Mouse (Mus musculus): ENCODE results near the gene Atp6v0a1. TPM values are rescaled to one million over a fixed set of nuclear protein-coding genes. Genes with fewer than 3 reads are reported as not detected.

Gene Atp6v0a1
- polyA plus RNA-seq, 1 experiment: 15.4 TPM

- no peak for TF ChIP-seq TAL1 (IDR thresholded peaks at IDR 0.05; ENCODE audit: low read length)
- TF ChIP-seq GATA1 (IDR thresholded peaks at IDR 0.05; ENCODE audit: low read length): no peak
- peaks cover 67% of the 10 kb centered on the region for H3K36me3 ChIP-seq (ENCODE audit: control insufficient read depth)
- no peaks in the 10 kb centered on the region for H3K27me3 ChIP-seq (ENCODE audit: control insufficient read depth)
- H3K4me1 ChIP-seq (ENCODE audit: control insufficient read depth): peaks cover 17% of the 10 kb centered on the region
- no peak overlapping the region for H3K4me3 ChIP-seq (replicated peaks)
- H3K9me3 ChIP-seq (ENCODE audit: control insufficient read depth, low read length): peaks cover 3% of the 10 kb centered on the region
Observed at GRCm38 (mm10) chr11:101112186-101112585, 102.9 kb downstream of the Atp6v0a1 start.

Other genes with a start within 250 kb of the Atp6v0a1 start
- not detected in 2 replicates for gene Kcnh4, start 249.5 kb upstream of the Atp6v0a1 start, polyA plus RNA-seq (2012)
- not detected in 2 replicates for gene Hcrt, start 246.5 kb upstream of the Atp6v0a1 start, polyA plus RNA-seq (2012)
- 0.20 and 0.58 TPM in 2 replicates for gene Ghdc, start 238.5 kb upstream of the Atp6v0a1 start, polyA plus RNA-seq (2012)
- 0.67 and 0.90 TPM in 2 replicates for gene Stat5b, start 158.7 kb upstream of the Atp6v0a1 start, polyA plus RNA-seq (2012)
- 0.17 and 0.25 TPM in 2 replicates for gene Stat5a, start 150.1 kb upstream of the Atp6v0a1 start, polyA plus RNA-seq (2012)
- gene Stat3, start 69.9 kb upstream of the Atp6v0a1 start, polyA plus RNA-seq (2012): 0.96 and 1.2 TPM in 2 replicates
- 0.08 and 0.23 TPM in 2 replicates for gene Cavin1, start 38.6 kb upstream of the Atp6v0a1 start, polyA plus RNA-seq (2012)
- gene Naglu, start 60.6 kb downstream of the Atp6v0a1 start, polyA plus RNA-seq (2012): 0.05 and 0.14 TPM in 2 replicates
- gene Hsd17b1, start 69.0 kb downstream of the Atp6v0a1 start, polyA plus RNA-seq (2012): 0.04 and 0.06 TPM in 2 replicates
- 0.65 and 0.87 TPM in 2 replicates for gene Coasy, start 73.1 kb downstream of the Atp6v0a1 start, polyA plus RNA-seq (2012)
- 1.4 and 1.7 TPM in 2 replicates for gene Mlx, start 77.8 kb downstream of the Atp6v0a1 start, polyA plus RNA-seq (2012)
- 3.9 and 5.2 TPM in 2 replicates for gene Psmc3ip, start 86.0 kb downstream of the Atp6v0a1 start, polyA plus RNA-seq (2012)
- 1.6 and 1.7 TPM in 2 replicates for gene Retreg3, start 110.4 kb downstream of the Atp6v0a1 start, polyA plus RNA-seq (2012)
- gene Tubg1, start 110.5 kb downstream of the Atp6v0a1 start, polyA plus RNA-seq (2012): 22.0 and 23.7 TPM in 2 replicates
- not detected in 2 replicates for gene Tubg2, start 146.5 kb downstream of the Atp6v0a1 start, polyA plus RNA-seq (2012)
- 0.01 TPM in 1 of 2 replicates, not detected in the other for gene Cntnap1, start 161.1 kb downstream of the Atp6v0a1 start, polyA plus RNA-seq (2012)
- gene Plekhh3, start 161.9 kb downstream of the Atp6v0a1 start, polyA plus RNA-seq (2012): 0.15 and 0.21 TPM in 2 replicates
- 0.02 TPM in 1 of 2 replicates, not detected in the other for gene Ccr10, start 166.0 kb downstream of the Atp6v0a1 start, polyA plus RNA-seq (2012)
- gene Ezh1, start 217.0 kb downstream of the Atp6v0a1 start, polyA plus RNA-seq (2012): 0.71 and 0.74 TPM in 2 replicates
- 0.07 and 0.09 TPM in 2 replicates for gene Ramp2, start 236.6 kb downstream of the Atp6v0a1 start, polyA plus RNA-seq (2012)
- 16.1 and 19.2 TPM in 2 replicates for gene Vps25, start 244.3 kb downstream of the Atp6v0a1 start, polyA plus RNA-seq (2012)